Mouse (Mus musculus) heart, embryonic 13.5 days (tissue): ENCODE data around the gene Scn3b. TPM values are rescaled to one million over a fixed set of nuclear protein-coding genes. Genes with fewer than 3 reads are reported as not detected.

Experiments used
- polyA plus RNA-seq: library from polyadenylated mRNA; unstranded; fragments of >200 nt; fragmentation: Nextera tagmentation; extraction: Ambion mirVana; gene quantifications from 2 replicates; pipeline ENCODE4 v1.2.1, GENCODE M21; 2015

Gene Scn3b
- polyA plus RNA-seq, 1 experiment from 2014 or later = 1.3 TPM

Other genes starting within 250 kb of the Scn3b start
- gene Olfr981, start 247.8 kb upstream of the Scn3b start, polyA plus RNA-seq = not detected in 2 replicates
- gene Olfr982, start 195.4 kb upstream of the Scn3b start, polyA plus RNA-seq = not detected in 2 replicates
- gene Olfr983, start 175.6 kb upstream of the Scn3b start, polyA plus RNA-seq = not detected in 2 replicates
- not detected in 2 replicates for gene Olfr984, start 155.0 kb upstream of the Scn3b start, polyA plus RNA-seq
- gene Olfr985, start 139.0 kb upstream of the Scn3b start, polyA plus RNA-seq = not detected in 2 replicates
- not detected in 2 replicates for gene Tmem225, start 121.1 kb upstream of the Scn3b start, polyA plus RNA-seq
- 0.08 TPM in 1 of 2 replicates, not detected in the other for gene Olfr986, start 88.3 kb upstream of the Scn3b start, polyA plus RNA-seq
- 3.7 and 3.8 TPM in 2 replicates for gene Zfp202, start 76.9 kb upstream of the Scn3b start, polyA plus RNA-seq